Mouse (Mus musculus) activated CD4-positive, CD25-positive, alpha-beta regulatory T cell, adult 4 months (primary cell): ENCODE data around the gene Oxt. TPM values are rescaled to one million over a fixed set of nuclear protein-coding genes. Genes with fewer than 3 reads are reported as not detected.
"Not testable (repeated sequence)": the region's sequence is repeated elsewhere in the genome, so short reads cannot be mapped to it uniquely, and the experiment has no call there.

ENCODE experiments used
- ATAC-seq: one replicate; pipeline ENCODE4 v1.8.0; 2017
- polyA plus RNA-seq, 2 experiments: library from polyadenylated mRNA; unstranded; fragments of 100-300 nt; shearing (Covaris generic); gene quantifications; one replicate each; pipeline ENCODE4 v1.2.1; 2017

Oxt gene
- polyA plus RNA-seq = not detected

DNA sequence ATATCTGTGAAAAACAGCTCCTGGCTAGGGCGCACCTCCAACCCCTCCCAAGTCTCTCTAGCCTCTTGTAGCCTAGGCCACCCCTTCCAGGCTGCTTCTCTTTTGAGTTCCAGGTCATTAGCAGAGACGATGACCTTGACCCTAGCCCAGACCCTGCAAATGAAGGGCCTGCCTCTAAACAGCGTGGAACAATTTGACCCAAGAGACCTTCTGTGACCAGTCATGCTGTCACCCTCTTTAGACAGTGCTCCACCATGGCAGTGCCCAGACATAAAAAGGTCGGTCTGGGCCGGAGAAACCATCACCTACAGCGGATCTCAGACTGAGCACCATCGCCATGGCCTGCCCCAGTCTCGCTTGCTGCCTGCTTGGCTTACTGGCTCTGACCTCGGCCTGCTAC lies at the start of gene Oxt:
Gene Oxt (plus strand): TSS at position 301 of the 400 bp plus-strand sequence.
- no peak for ATAC-seq

DNA sequence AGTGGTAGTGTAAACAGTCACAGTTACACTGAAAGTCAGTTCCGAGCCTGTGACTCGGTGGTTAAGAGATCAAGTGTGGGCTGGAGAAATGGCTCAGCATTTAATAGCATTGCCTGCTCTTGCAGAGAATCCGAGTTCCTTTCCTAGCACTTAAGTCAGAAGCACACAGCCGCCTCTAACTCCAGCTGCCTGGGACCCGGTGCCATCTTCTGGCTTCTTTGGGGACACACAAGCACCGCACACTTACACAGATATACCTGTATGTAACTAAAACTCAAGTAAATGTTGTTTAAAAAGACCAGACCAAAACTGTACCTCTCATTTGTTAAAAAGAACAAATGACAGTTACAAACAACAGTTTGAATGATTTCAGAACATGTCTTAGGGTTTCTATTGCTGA lies 47.5 kb upstream of the Oxt start:
- ATAC-seq = no peak

DNA sequence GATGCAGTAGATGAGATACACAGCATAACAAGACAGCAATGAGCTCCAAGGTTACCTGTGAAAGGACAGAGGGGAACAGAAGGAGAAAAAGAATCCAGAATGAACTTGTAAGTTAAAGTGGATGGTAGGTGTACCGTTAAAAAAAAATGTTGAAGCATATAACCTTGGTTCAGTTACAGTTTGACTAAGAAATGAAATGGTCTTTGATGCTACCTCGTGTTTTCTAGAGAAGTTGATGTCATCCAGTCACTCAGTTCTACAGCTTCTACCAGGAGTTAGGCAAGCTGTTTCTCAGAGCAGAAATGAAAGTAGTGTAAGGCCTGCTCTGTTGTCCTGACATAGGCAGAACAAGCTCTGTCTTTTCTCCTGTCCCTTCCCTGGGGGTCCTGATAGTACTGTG lies 46.7 kb upstream of the Oxt start:
- ATAC-seq = no peak

DNA sequence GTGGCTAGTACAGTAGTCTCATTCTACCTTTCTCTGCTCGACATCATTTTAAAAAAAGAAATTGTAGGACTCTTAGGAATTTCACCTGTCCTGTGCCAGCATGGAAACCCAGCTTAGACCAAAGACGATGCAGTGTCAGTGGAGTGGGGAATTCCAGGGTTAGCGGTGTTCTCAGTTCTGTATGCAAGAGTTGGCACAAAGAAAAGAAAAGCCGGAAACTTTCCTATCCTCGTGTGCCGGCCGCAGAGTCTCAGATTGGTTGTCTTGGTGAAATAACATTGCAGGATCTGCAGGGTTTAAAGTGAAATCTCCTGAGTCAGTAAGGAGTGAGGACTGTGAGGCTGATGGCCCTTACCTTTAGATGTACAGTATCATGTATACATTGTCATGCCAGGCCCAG lies 46.0 kb upstream of the Oxt start:
- ATAC-seq = no peak

DNA sequence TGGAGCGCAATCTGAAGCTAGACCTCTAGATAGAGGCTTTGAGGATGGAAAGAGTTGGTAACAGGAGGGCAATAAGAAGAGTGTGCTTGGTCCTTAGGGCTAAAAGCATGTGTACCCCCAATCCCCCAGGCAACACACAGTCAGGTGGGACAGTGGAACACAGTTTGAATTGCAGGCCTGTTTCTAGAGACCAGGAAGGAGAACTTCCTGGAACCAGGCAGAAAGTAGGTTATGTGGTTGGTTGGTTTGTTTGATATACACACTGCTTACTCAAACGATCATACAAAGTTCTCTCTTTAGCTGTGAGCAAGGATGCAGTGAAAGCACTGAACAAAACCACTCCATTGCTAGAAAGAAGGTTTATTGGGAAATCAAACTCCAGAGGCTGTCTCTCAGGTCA lies 43.8 kb upstream of the Oxt start:
- ATAC-seq = no peak

DNA sequence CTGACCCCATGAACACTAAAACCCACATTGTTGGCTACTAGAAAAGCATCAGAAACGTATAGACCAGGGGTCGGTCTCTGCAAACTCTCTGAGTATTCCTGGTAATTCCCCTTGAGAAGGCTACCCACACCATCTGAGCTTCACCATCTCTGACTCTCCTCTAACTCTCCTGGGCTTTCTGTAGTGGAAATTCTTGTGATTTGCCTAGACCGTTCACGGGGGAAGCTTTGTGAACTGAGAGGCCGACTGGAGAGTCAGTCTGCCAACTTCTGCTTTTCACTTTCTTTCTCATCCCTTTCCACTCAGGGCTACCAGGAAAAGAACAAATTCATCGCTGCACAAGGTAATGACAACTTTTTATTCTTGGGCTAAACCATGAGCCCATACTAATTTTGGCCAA lies 41.0 kb upstream of the Oxt start:
- ATAC-seq = no peak

DNA sequence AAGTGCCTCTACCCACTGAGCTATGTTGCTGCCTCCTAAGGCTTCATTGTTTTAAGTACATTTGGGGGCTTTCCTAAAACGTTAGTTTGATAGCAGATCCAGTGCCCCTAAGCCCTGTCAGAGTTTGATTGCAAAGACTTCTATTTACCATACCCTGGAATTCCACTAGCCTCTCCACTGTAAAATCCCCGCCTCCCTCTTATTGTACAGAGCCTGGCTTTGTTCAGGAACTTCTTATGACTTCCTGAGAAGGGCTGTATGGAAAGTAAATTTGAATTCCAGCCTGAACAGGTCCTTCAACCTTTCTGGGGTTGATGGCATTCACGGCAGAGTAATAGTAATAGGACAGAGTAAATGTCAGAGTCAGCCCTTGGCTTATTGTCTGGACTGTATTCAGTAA lies 39.1 kb upstream of the Oxt start:
- no peak for ATAC-seq

DNA sequence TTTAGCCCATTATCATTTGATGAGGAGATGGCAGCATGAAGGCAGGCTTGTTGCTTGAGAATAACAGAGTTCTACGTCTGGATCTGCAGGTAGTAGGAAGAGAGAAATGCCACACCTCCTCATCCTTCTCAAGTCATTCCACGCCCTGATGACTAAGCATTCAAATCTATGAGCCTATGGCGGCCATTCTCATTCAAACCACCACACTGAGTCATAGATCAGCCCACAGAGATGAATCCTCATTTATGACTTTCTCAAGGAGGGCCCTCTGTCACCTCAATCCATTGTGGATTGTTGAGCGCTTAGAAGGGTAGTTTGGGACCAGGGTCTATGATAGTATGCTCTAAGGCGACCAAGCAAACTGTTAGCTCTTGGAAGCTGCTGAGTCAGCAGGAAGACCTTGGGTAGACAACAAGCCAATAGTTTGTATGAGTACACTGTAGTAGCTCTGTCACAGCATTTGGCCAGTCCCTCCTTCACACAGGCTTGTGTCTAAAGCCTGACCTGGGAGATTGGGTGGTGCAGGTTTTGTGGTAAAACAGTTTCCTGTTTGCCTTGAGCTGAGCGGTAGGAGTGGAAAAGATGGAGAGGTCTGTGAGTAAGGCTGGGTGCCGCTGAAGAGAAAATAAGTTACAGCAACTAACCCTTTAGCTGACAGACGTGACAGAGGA lies 37.0 kb upstream of the Oxt start:
- peak; percentile 79 for ATAC-seq

DNA sequence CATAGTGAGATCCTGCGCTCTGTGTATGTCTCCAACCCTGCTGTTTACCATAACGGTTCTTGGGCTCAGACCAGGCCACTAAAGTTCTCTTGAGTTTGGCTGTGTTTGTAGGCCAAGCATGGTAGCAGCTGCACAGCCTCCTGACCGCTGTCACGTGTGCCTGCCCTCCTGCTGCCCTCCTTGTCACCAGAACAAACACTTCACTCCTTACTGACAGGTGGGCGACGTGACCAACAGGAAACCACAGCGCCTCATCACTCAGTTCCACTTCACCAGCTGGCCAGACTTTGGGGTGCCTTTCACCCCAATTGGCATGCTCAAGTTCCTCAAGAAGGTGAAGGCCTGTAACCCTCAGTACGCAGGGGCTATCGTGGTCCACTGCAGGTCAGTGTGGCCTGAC lies 35.7 kb upstream of the Oxt start:
- peak; percentile 29 for ATAC-seq

DNA sequence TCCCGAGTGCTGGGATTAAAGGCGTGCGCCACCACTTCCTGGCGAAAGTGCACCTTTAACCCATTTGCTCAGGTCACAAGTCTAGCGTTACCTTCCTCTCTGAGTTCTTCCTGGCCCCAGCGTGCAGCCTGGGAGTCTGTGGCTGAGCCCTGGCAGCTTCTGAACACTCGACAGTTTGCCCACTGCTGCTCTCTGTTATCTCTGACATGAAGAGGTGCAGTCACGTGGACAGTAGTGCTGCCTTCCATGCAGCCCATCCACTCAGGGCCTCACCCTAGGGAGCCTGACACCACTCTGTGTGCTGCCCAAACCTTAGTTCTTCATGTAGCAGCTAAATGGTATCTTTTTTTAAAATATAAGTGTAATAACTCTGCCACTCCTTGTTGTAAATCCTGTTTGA lies 29.0 kb upstream of the Oxt start:
- no peak for ATAC-seq

DNA sequence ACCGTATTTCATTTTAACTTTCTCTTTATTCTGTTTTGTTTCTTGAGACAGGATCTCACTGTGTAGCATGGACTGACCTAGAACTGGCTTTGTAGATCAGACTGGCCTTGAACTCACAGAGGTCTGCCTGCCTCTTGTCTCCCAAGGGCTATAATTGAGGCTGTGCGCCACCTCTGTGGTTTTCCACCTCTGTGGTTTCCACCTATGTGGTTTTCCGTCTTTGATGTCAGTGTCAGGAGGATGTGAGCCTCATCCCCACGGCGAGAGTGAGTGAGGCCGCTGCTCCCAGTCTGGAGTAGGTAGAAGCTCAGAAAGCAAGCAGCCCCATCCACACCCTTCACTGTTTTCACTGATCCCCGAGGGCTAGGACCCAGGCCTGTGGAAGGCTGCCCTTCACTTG lies 21.1 kb upstream of the Oxt start:
- peak; percentile 14 for ATAC-seq

DNA sequence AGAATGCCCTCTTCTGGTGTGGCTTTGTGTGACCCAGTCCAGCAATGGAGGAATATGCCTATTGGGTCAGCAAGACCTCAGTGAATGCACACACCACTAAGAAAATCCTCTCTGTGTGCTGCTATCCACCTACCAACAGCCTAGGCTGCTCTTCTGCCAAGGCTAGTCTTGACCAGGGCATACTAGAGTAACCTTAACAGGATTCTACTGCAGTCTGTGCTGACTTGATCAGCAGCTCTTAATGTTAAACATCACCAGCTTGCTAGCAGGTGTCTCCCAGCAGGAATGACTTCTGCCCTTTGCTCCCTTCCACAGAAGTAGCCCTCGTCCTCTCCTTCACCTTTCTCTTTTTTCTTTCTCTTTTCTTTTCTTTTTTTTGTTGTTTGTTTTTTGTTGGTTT lies 19.7 kb upstream of the Oxt start:
- ATAC-seq = no peak

DNA sequence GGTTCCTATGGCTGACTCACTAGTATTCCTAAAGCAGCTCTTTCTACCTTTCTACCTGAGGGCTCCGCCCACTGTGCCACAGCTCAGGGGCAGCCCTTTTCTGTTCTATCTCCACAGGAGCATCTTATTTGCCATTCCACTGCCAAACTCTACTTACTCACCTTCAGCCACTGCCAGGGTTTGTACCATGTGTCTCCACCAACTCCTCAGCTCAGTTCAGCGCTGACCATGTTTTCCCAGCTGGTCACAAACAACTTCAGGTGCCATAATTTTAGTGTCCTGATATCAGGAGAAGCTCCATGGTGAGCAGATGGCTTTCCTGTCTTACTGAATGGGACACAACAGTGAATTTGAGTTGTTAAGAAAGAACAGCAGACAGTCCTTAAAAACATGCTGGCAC lies 18.5 kb upstream of the Oxt start:
- ATAC-seq = no peak

DNA sequence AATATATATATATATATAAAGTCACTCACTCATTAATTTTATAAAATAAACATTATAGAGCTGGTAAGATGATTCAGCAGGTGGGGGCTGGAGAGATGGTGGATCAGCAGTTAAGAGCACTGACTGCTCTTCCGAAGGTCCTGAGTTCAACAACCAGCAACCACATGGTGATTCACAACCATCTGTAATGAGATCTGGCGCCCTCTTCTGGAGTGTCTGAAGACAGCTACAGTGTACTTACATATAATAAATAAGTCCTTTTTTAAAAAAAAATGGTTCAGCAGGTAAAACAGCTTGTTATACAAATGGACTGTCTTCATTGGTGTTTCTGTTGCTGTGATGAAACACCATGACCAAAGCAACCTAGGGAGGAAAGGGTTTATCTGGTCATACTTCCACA lies 18.0 kb upstream of the Oxt start:
- no peak for ATAC-seq

DNA sequence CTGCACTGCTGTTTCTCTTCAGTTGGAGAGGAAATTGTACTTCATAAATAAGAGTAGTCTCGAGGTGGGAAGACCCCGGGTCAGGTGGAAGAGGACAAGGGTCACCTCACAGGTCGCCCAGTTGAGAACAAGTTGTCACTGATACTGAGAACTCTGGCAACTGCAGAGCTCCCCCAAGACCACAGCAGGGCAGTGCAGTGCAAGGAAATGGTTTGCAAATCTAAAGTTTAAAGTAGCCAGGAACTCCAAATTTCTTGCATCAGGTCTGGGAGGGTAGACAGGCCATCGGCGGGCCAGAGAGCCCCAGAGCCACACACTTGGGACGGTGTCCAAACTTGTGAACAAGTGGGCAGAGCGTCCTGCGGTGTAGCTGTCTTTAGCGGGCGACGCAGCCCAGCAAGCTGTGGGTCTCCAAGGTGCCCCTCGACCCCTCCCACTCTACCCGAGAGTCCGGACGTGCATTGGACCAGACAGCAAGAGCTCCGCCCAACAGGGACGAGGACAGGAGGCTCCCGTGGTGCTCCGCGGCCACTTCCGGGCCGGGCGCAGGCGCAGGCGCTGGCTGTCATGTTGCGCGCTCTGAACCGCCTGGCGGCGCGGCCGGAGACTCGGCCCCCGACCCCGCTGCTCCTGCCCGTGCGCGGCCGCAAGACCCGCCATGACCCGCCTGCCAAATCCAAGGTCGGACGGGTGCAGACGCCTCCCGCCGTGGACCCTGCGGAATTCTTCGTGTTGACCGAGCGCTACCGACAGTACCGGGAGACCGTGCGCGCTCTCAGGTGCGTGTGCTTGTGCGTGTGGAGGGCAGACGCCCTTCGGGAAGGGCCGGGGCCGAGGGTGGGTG lies 12.5 kb upstream of the Oxt start, which contains the start of gene Mrps26:
Gene Mrps26 (plus strand): TSS at position 531 of the 844 bp plus-strand sequence.
- ATAC-seq = peak; percentile 99

DNA sequence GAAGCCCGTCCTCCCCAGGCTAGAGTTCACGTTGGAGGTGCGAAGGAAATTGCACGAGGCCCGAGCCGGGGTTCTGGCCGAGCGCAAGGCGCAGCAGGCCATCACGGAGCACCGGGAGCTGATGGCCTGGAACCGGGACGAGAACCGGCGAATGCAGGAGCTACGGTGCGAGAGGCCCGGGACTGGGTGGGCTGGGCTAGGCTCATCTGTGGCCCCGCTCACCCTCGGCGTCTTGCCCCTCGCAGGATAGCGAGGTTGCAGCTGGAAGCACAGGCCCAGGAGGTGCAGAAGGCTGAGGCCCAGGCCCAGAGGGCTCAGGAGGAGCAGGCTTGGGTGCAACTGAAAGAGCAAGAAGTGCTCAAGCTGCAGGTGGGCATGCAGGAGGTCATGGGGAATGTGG lies 11.9 kb upstream of the Oxt start:
- no peak for ATAC-seq

DNA sequence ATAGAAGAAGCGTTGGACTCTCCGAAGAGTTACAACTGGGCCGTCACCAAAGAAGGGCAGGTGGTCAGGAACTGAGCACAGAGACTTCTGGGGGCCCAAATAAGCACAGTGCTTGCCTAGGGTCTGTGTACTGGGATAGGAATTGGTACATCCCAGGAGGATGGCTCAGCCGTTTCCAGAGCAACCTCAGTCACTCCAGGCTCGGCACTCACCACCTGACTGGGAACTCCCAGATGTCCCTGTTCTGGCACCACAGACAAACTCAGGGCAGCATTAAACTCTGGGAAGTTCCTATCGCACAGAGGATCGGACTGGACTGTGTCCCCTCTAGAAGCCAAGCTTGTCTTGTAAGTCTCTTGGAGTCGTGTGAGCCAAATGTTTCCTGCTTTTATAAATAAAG lies 11.0 kb upstream of the Oxt start:
- ATAC-seq = no peak

DNA sequence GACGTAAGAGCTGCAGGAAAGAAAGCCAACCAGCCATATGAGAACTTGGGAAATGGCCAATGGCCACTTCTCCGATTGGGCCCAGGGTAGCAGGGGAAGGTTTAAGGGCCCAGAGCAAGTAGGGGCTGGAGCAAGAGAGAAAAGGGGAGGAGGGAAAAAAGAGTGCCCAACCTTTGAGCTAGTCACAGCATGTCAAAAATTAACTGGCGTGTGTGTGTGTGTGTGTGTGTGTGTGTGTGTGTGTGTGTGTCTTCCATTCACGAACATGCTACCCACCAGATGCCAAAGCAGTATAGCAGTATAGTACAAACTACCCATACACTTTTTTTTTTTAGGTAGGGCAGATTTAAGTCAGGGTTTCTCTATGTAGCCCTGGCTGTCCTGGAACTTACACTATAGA lies 7.1 kb upstream of the Oxt start:
- no peak for ATAC-seq

DNA sequence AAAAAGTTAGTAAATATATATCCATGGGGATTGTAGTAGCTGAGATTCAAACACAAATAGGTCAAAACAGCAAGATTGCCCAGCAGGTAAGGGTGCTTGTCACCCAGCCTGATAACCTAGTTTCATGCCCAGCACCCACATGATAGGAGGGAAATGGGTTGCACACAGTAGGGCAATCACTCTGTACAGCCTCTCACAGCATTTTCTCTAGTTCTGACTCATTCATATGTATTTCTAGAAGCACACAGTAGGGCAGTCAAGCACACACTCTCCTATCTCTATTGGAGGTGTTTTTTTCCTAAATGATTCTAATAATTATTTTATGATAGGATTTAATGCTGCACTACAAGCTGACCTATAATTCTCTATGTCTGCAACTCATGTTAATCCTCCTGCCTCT lies 6.0 kb upstream of the Oxt start:
- no peak for ATAC-seq

DNA sequence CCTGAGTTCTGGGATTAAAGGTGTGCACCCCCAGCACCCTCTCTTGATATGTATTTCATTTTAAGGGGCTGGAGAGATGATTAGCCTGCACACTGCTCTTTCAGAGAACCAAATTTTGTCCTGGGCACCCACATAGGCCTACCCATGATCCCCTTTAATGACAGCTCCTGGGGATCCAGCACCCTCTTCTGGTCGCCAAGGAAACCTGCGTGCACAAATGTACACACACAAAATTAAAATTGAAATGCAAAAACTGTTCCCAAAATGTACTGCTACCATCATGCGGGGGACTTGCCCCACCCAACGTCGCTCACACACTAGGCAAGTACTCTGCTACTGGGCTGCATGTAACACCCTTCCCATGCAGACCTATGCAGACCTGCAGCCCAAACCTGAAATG lies 1.0 kb upstream of the Oxt start:
- no peak for ATAC-seq

DNA sequence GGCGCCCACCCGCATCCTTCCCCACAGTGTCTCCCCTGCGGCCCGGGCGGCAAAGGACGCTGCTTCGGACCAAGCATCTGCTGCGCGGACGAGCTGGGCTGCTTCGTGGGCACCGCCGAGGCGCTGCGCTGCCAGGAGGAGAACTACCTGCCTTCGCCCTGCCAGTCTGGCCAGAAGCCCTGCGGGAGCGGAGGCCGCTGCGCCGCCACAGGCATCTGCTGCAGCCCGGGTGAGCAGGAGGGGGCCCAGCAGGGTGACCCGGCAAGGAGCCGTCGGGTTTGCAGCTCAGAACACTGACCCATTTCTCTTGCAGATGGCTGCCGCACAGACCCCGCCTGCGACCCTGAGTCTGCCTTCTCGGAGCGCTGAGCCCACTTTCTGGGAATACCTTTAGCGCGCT lies 591 bp downstream of the Oxt start:
- not testable (repeated sequence) for ATAC-seq

DNA sequence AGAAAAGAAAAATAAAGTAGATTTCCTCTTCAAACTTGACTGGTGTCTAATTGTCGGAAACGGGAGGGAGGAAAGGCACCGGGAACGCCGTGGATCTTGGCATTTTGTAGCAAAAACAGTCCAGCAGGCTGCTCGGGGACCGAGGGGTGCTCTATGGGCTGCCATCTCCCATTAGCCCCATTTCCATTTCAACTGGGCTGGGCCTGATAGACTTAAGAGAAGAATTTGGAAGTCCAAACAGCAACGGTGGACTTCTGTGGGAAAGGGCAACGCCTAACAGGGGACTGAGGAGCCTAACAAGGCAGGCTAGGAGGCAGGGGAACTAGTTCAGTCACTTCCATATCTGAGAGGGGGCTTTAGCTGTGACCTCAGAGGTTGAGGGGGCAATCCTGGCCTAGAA lies 1.0 kb downstream of the Oxt start:
- ATAC-seq = no peak

DNA sequence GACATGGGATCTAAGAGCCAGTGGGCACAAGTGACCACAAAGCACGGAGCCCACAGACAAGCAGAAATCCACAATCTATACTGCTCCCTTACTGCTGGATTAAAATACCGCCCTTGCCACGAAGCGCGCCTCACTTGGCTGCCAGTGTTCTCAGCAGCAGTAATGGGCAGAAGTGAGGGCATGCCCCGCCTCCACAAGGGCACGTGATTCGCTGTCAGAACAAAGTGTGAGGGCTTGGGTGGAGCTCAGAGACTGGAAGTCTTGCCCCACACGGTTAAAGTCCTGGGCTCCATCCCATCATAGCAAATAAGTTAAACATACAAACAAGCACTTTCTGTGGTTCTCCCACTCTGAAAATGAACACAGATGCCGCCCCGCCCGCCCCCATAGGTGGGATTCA lies 1.7 kb downstream of the Oxt start:
- peak; percentile 74 for ATAC-seq

DNA sequence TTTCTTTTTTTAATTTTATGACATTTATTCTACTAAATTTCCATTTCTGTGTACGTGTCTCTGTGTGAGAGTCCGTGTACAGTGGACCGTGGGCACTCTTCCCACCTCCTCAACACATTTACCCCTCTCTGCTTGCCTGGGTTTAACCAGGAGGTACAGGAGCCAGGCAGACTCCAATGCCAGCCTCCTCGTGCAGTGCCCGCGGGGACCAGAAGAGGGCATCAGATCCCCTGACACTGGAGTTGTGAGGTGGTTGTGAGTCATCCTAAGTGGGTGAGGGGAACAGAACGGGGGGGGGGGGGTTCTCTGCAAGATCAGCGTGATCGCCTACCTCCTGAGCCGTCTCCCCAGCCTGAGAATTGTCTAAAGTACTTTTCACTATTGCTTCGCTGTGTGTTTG lies 2.2 kb downstream of the Oxt start:
- peak; percentile 49 for ATAC-seq
